Mouse (Mus musculus) neural tube, embryonic 10.5 days (tissue): ENCODE measurements around the gene Ptprs.

Experiments
- DNase-seq: peaks from one replicate; pipeline ENCODE4 v3.0.0-alpha.2; 2017; ENCODE audit warnings: low spot score; ENCODE audit errors: extremely low spot score

Gene Ptprs

GRCm38 (mm10) chr17:56425941-56426340, 50.3 kb downstream of the Ptprs start:
- no peak for DNase-seq

GRCm38 (mm10) chr17:56425584-56425914, 50.7 kb downstream of the Ptprs start:
- DNase-seq: peak; percentile 88

- peak; percentile 71 for DNase-seq
These were observed 51.3 kb downstream of the Ptprs start for GRCm38 (mm10) chr17:56424726-56425583.

GRCm38 (mm10) chr17:56420022-56420421, 56.3 kb downstream of the Ptprs start:
- DNase-seq: no peak

GRCm38 (mm10) chr17:56418304-56418703, 58.0 kb downstream of the Ptprs start:
- DNase-seq: no peak

GRCm38 (mm10) chr17:56414785-56415184, 61.5 kb downstream of the Ptprs start:
- no peak for DNase-seq

GRCm38 (mm10) chr17:56413113-56413512, 63.2 kb downstream of the Ptprs start:
- DNase-seq: no peak

GRCm38 (mm10) chr17:56411437-56411836, 64.8 kb downstream of the Ptprs start:
- DNase-seq: no peak

- DNase-seq: no peak
These were observed 66.5 kb downstream of the Ptprs start for GRCm38 (mm10) chr17:56409759-56410158.

GRCm38 (mm10) chr17:56408965-56409625, 67.2 kb downstream of the Ptprs start:
- no peak for DNase-seq

- no peak for DNase-seq
These were observed 68.9 kb downstream of the Ptprs start for GRCm38 (mm10) chr17:56407379-56407778.

GRCm38 (mm10) chr17:56406878-56407277, 69.4 kb downstream of the Ptprs start:
- DNase-seq: no peak

- no peak for DNase-seq
These were observed 70.1 kb downstream of the Ptprs start for GRCm38 (mm10) chr17:56405856-56406840.

- DNase-seq: no peak
These were observed 70.9 kb downstream of the Ptprs start for GRCm38 (mm10) chr17:56405341-56405740.

GRCm38 (mm10) chr17:56401051-56401521, 75.2 kb downstream of the Ptprs start:
- DNase-seq: no peak

GRCm38 (mm10) chr17:56400221-56400620, 76.1 kb downstream of the Ptprs start:
- no peak for DNase-seq

GRCm38 (mm10) chr17:56396051-56396450, 80.2 kb downstream of the Ptprs start:
- DNase-seq: no peak

GRCm38 (mm10) chr17:56393889-56394288, 82.4 kb downstream of the Ptprs start:
- DNase-seq: no peak

- no peak for DNase-seq
These were observed 83.0 kb downstream of the Ptprs start for GRCm38 (mm10) chr17:56393238-56393637.

- no peak for DNase-seq
These were observed 88.7 kb downstream of the Ptprs start for GRCm38 (mm10) chr17:56387612-56388011.

GRCm38 (mm10) chr17:56384903-56385302, 91.4 kb downstream of the Ptprs start:
- no peak for DNase-seq
